Mouse (Mus musculus): ENCODE results near the gene Rgs7.

DNA sequence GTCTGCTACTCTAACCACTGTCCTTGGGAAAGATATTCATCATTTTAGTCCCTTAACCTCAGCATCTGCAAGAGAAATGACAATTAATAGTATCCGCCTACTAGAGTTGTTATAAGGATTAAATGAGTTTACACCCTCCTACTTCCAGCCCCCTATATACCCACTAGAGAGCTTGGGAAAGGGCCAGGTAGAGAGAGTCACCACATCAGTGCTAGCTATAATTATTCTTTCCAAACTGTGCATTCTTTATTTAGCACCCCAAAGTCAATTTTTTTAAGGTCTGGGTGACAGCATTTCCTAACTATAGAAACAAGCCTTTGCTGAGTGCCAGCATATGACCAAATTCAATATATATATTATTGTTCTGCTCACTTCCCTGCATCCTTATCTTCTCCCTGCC is 195.4 kb downstream of the Rgs7 start:
- TF ChIP-seq CTCF (IDR thresholded peaks at IDR 0.05; ENCODE audit: control insufficient read depth, insufficient read depth, insufficient read length): no peak
- no peak for TF ChIP-seq FOSL1 (IDR thresholded peaks at IDR 0.05; ENCODE audit: insufficient read depth, low read length, poor library complexity, severe bottlenecking)
- TF ChIP-seq USF1 (IDR thresholded peaks at IDR 0.05; ENCODE audit: low read depth): no peak
- no peak for TF ChIP-seq CEBPB (IDR thresholded peaks at IDR 0.05; ENCODE audit: low read depth)

Data from C2C12 (cell line).